Mouse (Mus musculus): ENCODE measurements around the gene Zswim1. TPM values are rescaled to one million over a fixed set of nuclear protein-coding genes. Genes with fewer than 3 reads are reported as not detected.
A peak's percentile ranks its signal among the peaks of the same experiment; 100 is the strongest.

The Zswim1 gene
- 1 to 10 TPM; 3.3 to 4.6 TPM for total RNA-seq (2021)
- long read RNA-seq, experiment 1, transcript Zswim1-201 (2 exons, 2,705 nt) = major isoform, 8 of 10 reads
- long read RNA-seq, experiment 1, partial matches to known transcripts = 0 of 10 reads
- long read RNA-seq, experiment 1, other reads (novel, unspliced or antisense) = 2 of 10 reads
- long read RNA-seq, experiment 2, transcript Zswim1-201 (2 exons, 2,705 nt) = major isoform, 11 of 12 reads
- long read RNA-seq, experiment 2, partial matches to known transcripts = 0 of 12 reads
- long read RNA-seq, experiment 2, other reads (novel, unspliced or antisense) = 1 of 12 reads

GRCm38 (mm10) chr2:164822636-164823165 is at the start of gene Zswim1:
Gene Zswim1, plus strand, starts transcription at chr2:164822686.
- intact Hi-C loops (cut with DNase I; ENCODE audit: low total_unique reads) = no loop called here

GRCm38 (mm10) chr2:164773229-164773988 is 49.1 kb upstream of the Zswim1 start:
- intact Hi-C loops (cut with DNase I; ENCODE audit: low total_unique reads) = no loop called here
- no peak for DNase-seq

More at GRCm38 (mm10) chr2:164822636-164823165, at the start of gene Zswim1:
- peak; percentile 98 for DNase-seq

DNA sequence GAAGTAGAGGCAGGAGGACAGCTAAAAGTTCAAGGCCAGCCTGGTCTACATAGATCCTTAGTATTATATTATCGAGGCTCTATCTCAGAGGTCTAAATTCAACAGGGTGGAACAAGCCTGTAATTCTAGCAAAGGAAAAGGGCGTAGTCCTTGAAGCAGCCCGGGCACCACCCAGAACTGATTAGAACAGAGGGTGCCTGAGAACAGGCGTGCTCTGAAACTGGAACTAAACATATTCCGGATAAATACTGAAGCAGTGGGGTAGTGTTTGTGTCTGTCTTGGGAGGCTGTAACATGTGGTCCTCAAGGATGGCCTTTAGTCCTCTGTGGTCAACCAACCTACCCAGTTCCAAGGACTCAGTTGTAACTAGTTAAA is 48.5 kb upstream of the Zswim1 start:
- intact Hi-C loops (cut with DNase I; ENCODE audit: low total_unique reads) = no loop called here
- DNase-seq = no peak

DNA sequence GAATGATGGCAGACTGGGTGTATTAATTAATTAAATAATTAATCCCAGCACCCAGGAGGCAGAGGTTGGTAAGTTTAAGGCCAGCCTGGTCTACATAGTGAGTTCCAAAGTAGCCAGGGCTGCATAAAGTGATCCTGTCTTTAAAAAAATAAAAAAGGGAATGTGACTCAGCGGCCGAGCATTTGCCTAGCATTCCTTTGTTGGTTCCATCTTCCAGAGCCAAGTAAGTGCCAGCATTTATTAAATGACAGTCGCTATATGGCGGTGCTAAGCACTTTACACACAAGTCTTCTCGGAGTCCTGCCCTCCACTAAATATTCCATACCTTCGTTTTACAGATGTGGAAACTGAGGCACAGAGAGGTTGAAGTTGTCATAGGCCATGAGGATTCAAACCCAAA is 46.4 kb upstream of the Zswim1 start:
- DNase-seq = no peak
- intact Hi-C loops (cut with DNase I; ENCODE audit: low total_unique reads) = no loop called here

GRCm38 (mm10) chr2:164776801-164777200 is 45.7 kb upstream of the Zswim1 start:
- DNase-seq = no peak
- intact Hi-C loops (cut with DNase I; ENCODE audit: low total_unique reads) = no loop called here

- DNase-seq = no peak
- intact Hi-C loops (cut with DNase I; ENCODE audit: low total_unique reads) = no loop called here
Observed at GRCm38 (mm10) chr2:164777246-164778014, 45.1 kb upstream of the Zswim1 start.

DNA sequence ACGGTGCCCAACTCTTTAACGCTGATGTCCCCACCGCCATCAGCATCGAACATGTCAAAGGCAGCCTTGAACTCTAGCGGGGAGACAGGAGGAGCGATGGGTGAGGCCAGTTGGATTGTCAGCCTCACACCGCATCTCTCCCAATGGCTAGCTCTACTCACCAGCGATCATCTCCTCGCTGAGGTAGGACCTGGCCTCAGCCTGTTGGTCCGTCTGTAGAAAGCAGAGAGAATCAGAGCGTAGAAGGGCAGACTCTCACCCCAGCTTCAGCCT is 44.5 kb upstream of the Zswim1 start:
- intact Hi-C loops (cut with DNase I; ENCODE audit: low total_unique reads) = no loop called here
- DNase-seq = no peak

DNA sequence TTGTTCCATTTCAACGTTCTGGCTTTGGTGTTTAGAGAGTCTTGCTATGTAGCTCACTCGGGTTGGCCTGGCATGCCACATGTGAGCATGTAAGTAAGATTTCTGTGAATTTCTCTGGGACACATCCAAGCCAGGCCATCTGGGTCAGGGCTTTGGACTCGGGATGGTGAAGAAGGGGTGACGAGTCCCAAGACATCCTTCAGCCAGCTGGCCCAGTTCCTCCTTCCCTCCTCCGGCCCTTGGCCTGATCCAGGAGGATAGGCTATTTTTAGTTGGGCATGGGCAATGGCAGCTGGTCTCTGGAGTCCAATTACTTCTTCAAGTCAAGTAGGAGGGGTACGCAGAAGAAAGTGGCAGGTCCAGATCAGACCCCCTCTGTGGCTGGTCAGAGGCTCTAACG is 43.7 kb upstream of the Zswim1 start:
- intact Hi-C loops (cut with DNase I; ENCODE audit: low total_unique reads) = no loop called here

DNA sequence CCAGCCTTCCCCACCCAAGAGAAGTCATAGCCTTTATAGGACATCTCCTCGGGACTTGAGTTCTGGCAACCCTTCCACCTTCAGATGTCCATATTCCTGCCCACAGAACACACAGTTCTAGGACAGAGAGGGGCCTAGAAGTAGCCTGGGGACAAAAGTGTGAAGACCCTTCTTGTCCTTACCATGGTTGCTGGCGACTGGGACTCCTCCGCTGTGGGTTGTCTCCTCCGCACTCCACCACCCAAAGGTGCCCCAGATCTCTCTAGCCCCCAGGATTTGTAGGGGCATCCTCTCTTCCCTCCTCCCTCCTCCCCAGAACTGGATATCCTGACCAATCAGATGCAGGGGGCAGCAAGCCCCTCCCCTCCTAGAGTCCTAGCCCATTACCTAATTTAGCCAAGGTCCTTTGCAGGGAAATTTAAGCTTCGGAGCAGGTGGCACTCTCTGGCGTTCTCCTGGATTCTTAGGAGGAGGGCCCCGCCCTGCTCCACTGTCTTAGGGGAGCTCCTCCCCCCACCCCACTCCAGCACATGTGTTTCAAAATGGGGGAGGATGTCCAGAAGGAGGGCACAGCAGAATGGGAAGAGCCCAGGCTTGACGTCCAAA is 42.9 kb upstream of the Zswim1 start, which contains the start of gene Tnnc2:
TSS of gene Tnnc2 (minus strand) at position 487 of the 606 bp plus-strand sequence.
- peak; percentile 68 for DNase-seq
- intact Hi-C loops (cut with DNase I; ENCODE audit: low total_unique reads) = no loop called here

More for the DNA sequence above, 43.7 kb upstream of the Zswim1 start:
- DNase-seq = peak; percentile 70

DNA sequence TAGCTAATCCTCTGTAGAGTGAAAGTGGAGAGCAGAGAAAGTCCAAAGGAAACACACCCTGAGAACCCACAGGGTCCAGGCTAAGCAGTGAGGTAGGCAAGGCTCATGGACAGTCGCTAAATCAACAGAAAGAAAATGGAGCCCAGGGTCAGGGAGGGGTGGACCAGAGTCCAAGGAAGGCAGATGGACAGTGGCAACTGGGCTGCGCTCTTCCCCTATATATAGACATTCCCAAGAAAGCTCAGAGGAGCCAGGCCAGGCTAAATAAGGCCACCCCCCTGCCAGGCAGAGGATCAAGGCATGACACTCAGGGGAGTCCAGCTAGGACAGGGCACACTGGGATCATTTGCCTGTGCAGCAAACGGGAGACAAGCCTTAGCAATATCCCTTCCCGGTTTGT is 40.6 kb upstream of the Zswim1 start:
- intact Hi-C loops (cut with DNase I; ENCODE audit: low total_unique reads) = no loop called here
- DNase-seq = peak; percentile 69

GRCm38 (mm10) chr2:164783926-164784581 is 38.4 kb upstream of the Zswim1 start:
- intact Hi-C loops (cut with DNase I; ENCODE audit: low total_unique reads) = no loop called here

DNA sequence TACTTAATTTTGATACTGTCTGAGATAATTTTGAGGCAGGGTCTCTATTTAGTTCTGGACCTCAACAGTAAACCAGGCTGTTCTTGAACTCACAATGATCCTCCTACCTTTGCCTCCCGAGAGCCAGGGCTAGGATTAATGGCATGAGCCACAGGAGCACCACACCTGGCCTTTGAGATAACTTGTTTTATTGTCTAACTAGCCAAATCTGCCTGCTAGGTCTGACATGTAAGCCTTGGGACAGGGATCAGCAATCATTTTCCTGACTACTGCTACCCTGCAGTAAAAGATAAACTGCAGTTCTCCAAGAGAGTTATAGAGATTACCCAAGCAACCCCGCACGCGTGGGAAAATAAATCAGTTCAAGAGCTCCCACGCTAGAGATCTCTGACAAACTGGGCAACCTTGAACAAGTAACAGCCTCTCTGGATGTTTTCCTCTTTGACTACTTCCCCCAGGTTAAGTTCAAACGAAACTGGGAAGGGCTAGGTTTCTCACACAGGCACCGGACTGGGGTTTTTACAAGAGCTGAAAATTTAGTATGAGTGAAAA is 37.5 kb upstream of the Zswim1 start:
- intact Hi-C loops (cut with DNase I; ENCODE audit: low total_unique reads) = no loop called here
- no peak for DNase-seq

More at GRCm38 (mm10) chr2:164783926-164784581, 38.4 kb upstream of the Zswim1 start:
- no peak for DNase-seq

GRCm38 (mm10) chr2:164785481-164786387 is 36.8 kb upstream of the Zswim1 start, which contains the start of gene Snx21:
Gene Snx21, plus strand, starts transcription at chr2:164785823.
- intact Hi-C loops (cut with DNase I; ENCODE audit: low total_unique reads) = no loop called here
- peak; percentile 92 for DNase-seq

DNA sequence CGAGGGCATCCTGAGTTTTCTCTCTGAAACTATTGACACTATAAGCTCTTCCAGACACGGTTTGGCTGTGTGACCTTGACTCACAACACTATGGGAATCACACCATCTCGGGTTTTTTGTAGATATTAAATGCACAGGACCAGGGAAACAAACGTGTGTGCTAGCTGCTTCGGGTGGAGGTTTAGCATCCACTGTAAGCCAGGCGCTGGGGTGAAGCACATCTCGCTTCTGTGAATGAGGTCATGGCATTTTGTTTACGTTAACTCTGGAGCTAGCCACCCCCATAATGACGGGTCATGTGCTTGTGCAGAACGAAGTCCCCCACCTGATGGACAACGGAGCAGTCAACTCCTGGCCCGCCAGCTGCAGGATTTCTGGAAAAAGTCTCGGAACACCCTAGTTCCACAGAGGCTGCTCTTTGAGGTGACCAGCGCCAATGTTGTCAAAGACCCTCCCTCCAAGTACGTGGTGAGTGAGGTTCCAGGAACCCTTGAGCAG is 36.0 kb upstream of the Zswim1 start:
- intact Hi-C loops (cut with DNase I; ENCODE audit: low total_unique reads) = no loop called here
- DNase-seq = no peak

DNA sequence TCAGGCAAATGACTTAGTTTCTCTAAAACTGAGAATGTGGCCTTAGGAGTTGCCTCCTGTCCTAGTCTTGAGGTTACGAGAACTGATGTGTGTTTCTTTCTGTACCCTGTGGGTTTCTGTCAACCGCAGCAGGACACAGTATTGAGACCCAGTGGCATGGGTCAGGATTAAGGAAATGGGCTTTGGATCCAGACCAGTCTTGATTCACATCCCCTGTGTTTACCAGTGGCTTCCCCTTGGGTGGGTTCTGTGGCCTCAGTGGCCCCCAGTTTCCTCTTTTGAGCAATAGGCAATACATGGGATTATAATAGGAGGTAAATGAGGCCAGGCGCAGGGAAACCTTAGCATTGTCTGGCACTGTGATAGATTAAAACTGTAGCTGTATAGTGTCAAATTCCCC is 35.5 kb upstream of the Zswim1 start:
- no peak for DNase-seq
- intact Hi-C loops (cut with DNase I; ENCODE audit: low total_unique reads) = no loop called here

DNA sequence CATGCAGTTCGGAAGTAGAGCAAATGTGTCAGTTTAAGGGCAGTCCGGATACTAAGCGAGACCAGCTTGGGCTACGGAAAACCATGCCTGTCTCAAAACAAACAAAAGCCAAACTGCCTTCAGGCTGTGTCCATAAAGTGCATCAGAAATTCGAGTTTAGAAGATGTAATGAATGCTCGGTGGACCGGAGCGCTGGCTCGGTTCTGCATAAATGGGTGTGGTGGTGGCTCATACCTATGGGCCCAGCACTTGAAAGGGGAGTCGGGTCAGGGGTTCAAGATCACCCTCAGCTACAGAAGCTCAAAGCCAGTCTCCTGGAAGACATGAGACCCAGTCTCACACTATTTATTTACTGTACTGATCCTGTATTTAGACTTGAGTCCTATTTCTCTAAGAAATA is 34.7 kb upstream of the Zswim1 start:
- intact Hi-C loops (cut with DNase I; ENCODE audit: low total_unique reads) = no loop called here
- no peak for DNase-seq

DNA sequence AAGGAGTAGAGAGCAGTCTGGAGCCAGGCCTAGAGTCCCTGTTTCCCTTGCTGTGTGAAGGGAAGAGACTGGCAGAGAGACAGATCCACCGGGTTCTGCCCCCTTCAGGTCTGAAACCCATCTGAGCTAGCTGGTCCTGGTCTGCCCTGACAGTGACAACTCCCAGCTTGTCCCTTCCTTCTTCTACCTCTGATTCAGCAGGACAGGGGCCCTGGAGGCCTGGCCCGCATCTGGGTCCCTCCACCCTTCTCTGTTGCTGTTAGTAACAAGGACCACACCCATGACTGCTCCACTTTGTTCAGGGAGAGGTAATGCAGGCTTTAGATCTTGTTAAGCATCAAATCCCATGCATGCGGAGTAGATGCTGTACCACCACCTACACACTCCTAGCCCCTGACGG is 34.1 kb upstream of the Zswim1 start:
- intact Hi-C loops (cut with DNase I; ENCODE audit: low total_unique reads) = no loop called here
- no peak for DNase-seq

DNA sequence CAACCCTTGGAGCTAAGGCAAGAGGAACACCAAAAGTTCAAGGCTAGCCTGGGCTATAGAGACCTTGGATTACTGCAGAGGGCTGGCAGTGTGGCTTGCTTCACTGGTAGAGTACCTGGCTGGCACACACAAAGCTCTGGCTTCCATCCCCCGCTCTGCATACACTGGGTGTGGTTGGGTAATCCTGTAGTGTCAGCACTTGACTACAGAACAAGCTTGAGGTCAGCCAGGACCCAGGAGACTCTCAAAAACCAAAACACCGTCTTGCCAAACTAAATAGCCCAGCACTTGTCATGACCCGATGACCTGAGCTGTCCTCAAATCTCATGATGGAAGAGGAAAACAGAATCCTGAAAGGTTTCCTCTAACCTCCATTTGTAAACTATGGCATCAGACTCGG is 32.0 kb upstream of the Zswim1 start:
- intact Hi-C loops (cut with DNase I; ENCODE audit: low total_unique reads) = no loop called here
- no peak for DNase-seq
